26 mouse cellular contexts compared by ENCODE assay signal in genomic region chr16:13748124-13748523, GRCm38 (mm10). TPM values are rescaled to one million over a fixed set of nuclear protein-coding genes. Genes with fewer than 3 reads are reported as not detected.
"Had no signal": no experiment of that assay in that cellular context is flagged by ENCODE, and none has a peak within 500 bp of the region (broad histone marks: within the 10 kb centered on the region; RNA-seq: fewer than 3 reads in every experiment).

No protein-coding gene starts in this region.

- H3K4me3 ChIP-seq: lung, embryonic 15.5 days; midbrain, embryonic 10.5 days; midbrain, embryonic 12.5 days; myocyte; neural tube, embryonic 13.5 days; neural tube, embryonic 15.5 days; stomach, embryonic 15.5 days had no signal

- H3K9me3 ChIP-seq: lung, embryonic 15.5 days; midbrain, embryonic 10.5 days; midbrain, embryonic 12.5 days; neural tube, embryonic 13.5 days; neural tube, embryonic 15.5 days; stomach, embryonic 15.5 days had no signal

- H3K4me1 ChIP-seq: lung, embryonic 15.5 days; neural tube, embryonic 13.5 days; neural tube, embryonic 15.5 days; stomach, embryonic 15.5 days had no signal

- H3K27me3 ChIP-seq: lung, embryonic 15.5 days; midbrain, embryonic 12.5 days; neural tube, embryonic 13.5 days; neural tube, embryonic 15.5 days; stomach, embryonic 15.5 days had no signal

- H3K36me3 ChIP-seq: lung, embryonic 15.5 days; midbrain, embryonic 10.5 days; midbrain, embryonic 12.5 days; neural tube, embryonic 13.5 days; neural tube, embryonic 15.5 days; stomach, embryonic 15.5 days had no signal

- H3K27ac ChIP-seq: lung, embryonic 15.5 days; macrophage; midbrain, embryonic 10.5 days; midbrain, embryonic 12.5 days; neural tube, embryonic 13.5 days; neural tube, embryonic 15.5 days; stomach, embryonic 15.5 days; stomach, postnatal 0 days had no signal

- H3K9ac ChIP-seq: liver, postnatal 0 days; lung, embryonic 15.5 days; midbrain, embryonic 12.5 days; neural tube, embryonic 13.5 days; neural tube, embryonic 15.5 days; stomach, embryonic 15.5 days had no signal

- DNase-seq: liver, postnatal 0 days; lung, adult 2 months; lung, postnatal 14 days; lung, postnatal 36 days; retina, postnatal 1 day; right cerebral cortex, adult 18-20 months; right cerebral cortex, postnatal 25 days; right cerebral cortex, postnatal 4 days; spleen, adult 18-20 months; thymus, adult 2 months; thymus, postnatal 25 days; thymus, postnatal 4 days had no signal

RNA-seq across cellular contexts. Expression of gene Pla2g10, which starts 17.3 kb away (rescaled TPM):
- total RNA-seq: megakaryocyte progenitor cell, adult 5-6 weeks; megakaryocyte-erythroid progenitor cell, adult 5-6 weeks had no signal
- polyA plus RNA-seq: liver, postnatal 0 days; lung, adult 2 months; macrophage; midbrain, embryonic 10.5 days; midbrain, embryonic 14.5 days; myocyte; neural tube, embryonic 11.5 days; urinary bladder, adult 2 months had no signal
